Mouse (Mus musculus) myocyte (in vitro differentiated cells): Measurements from ENCODE around the gene Tmem242. TPM values are rescaled to one million over a fixed set of nuclear protein-coding genes. Genes with fewer than 3 reads are reported as not detected.
A peak's percentile ranks its signal among the peaks of the same experiment; 100 is the strongest.
"Not testable (repeated sequence)": the region's sequence is repeated elsewhere in the genome, so short reads cannot be mapped to it uniquely, and the experiment has no call there.

ENCODE experiments used
- H3K27me3 ChIP-seq: one replicate; pipeline ENCODE4 v1.6.1; 2011; ENCODE audit not compliant: control insufficient read depth, insufficient read depth, insufficient read length
- H3K36me3 ChIP-seq: one replicate; pipeline ENCODE4 v1.6.1; 2011; ENCODE audit not compliant: control insufficient read depth, insufficient read depth
- H3K4me2 ChIP-seq: one replicate; pipeline ENCODE4 v1.6.1; 2011; ENCODE audit warnings: low read depth, control low read depth
- H3K4me3 ChIP-seq: one replicate; pipeline ENCODE4 v1.5.1; 2011; ENCODE audit warnings: mild to moderate bottlenecking, control low read depth, moderate library complexity
- H3K79me2 ChIP-seq: one replicate; pipeline ENCODE4 v1.6.1; 2011; ENCODE audit not compliant: control insufficient read depth, insufficient read depth
- H3ac ChIP-seq: one replicate; pipeline ENCODE4 v1.6.1; 2011; ENCODE audit not compliant: control insufficient read depth, insufficient read length
- CEBPB ChIP-seq: IDR thresholded peaks from 2 replicates; pipeline ENCODE4 v1.6.1; 2011; ENCODE audit warnings: mild to moderate bottlenecking, moderate library complexity; ENCODE audit not compliant: poor library complexity, insufficient read depth, severe bottlenecking
- E2F4 ChIP-seq: IDR thresholded peaks from one replicate; pipeline ENCODE4 v1.6.1; 2011; ENCODE audit warnings: mild to moderate bottlenecking, control low read depth, moderate library complexity; ENCODE audit not compliant: insufficient read depth
- MAX ChIP-seq: IDR thresholded peaks from one replicate; pipeline ENCODE4 v1.6.1; 2011; ENCODE audit warnings: low read depth, mild to moderate bottlenecking, control low read depth
- MYOD1 ChIP-seq, 3 experiments: IDR thresholded peaks; one replicate each; pipeline ENCODE4 v1.6.1; 2011; ENCODE audit warnings: control low read depth in 2 of 3, low read depth in 2 of 3, mild to moderate bottlenecking in 2 of 3, moderate library complexity in 1 of 3; ENCODE audit not compliant: insufficient read length in 2 of 3, control insufficient read depth in 1 of 3
- MYOG ChIP-seq, 3 experiments: IDR thresholded peaks; one replicate each; pipeline ENCODE4 v1.6.1; 2011; ENCODE audit warnings: control low read depth in 2 of 3, low read depth in 2 of 3, mild to moderate bottlenecking in 2 of 3; ENCODE audit not compliant: insufficient read length in 2 of 3, control insufficient read depth in 1 of 3, insufficient read depth in 1 of 3
- POLR2A ChIP-seq: IDR thresholded peaks from one replicate; pipeline ENCODE4 v1.6.1; 2011; ENCODE audit warnings: low read depth, mild to moderate bottlenecking, control low read depth, moderate library complexity; ENCODE audit not compliant: insufficient read length
- POLR2AphosphoS2 ChIP-seq: IDR thresholded peaks from one replicate; pipeline ENCODE4 v1.6.1; 2011; ENCODE audit warnings: low read depth, control low read depth; ENCODE audit not compliant: insufficient read length
- REST ChIP-seq: IDR thresholded peaks from one replicate; pipeline ENCODE4 v1.6.1; 2011; ENCODE audit warnings: mild to moderate bottlenecking, control low read depth, moderate library complexity; ENCODE audit not compliant: insufficient read depth, insufficient read length
- SRF ChIP-seq: IDR thresholded peaks from one replicate; pipeline ENCODE4 v1.6.1; 2011; ENCODE audit warnings: low read depth; ENCODE audit not compliant: control insufficient read depth, insufficient read length
- TCF12 ChIP-seq: IDR thresholded peaks from one replicate; pipeline ENCODE4 v1.6.1; 2011; ENCODE audit warnings: mild to moderate bottlenecking, control low read depth; ENCODE audit not compliant: poor library complexity, insufficient read depth, severe bottlenecking
- TCF3 ChIP-seq: IDR thresholded peaks from one replicate; pipeline ENCODE4 v1.6.1; 2011; ENCODE audit warnings: low read depth, control low read depth; ENCODE audit not compliant: insufficient read length
- USF1 ChIP-seq: IDR thresholded peaks from one replicate; pipeline ENCODE4 v1.6.1; 2011; ENCODE audit warnings: low read depth, mild to moderate bottlenecking, control low read depth, moderate library complexity
- polyA plus RNA-seq: library from polyadenylated mRNA; unstranded; fragments of >200 nt; fragmentation: generic; extraction: Trizol; gene quantifications from one replicate; pipeline ENCODE4 v1.2.1, GENCODE M21; 2012; ENCODE audit warnings: missing spikeins

Gene Tmem242
- polyA plus RNA-seq, 1 experiment = 80.9 TPM

- peaks cover 59% of the 10 kb centered on the region for H3K27me3 ChIP-seq
- TF ChIP-seq MYOD1 (IDR thresholded peaks at IDR 0.05; ENCODE audit: control insufficient read depth in 1 of 3, insufficient read length in 2 of 3, low read depth in 2 of 3) (no peak), MAX (no peak), SRF (no peak), POLR2A (no peak), POLR2AphosphoS2 (no peak), TCF3 (no peak), USF1 (no peak), REST (no peak), MYOG (IDR thresholded peaks at IDR 0.05; ENCODE audit: control insufficient read depth in 1 of 3, insufficient read depth in 1 of 3, insufficient read length in 2 of 3, low read depth in 2 of 3) (no peak), CEBPB (no peak), E2F4 (no peak), TCF12 (no peak)
- no peaks in the 10 kb centered on the region for H3K79me2 ChIP-seq
- no peaks in the 10 kb centered on the region for H3K36me3 ChIP-seq
- no peak overlapping the region for H3K4me2 ChIP-seq
- H3ac ChIP-seq = no peak overlapping the region
- H3K4me3 ChIP-seq = no peak overlapping the region
Measured at GRCm38 (mm10) chr17:5453657-5454056, 13.6 kb upstream of the Tmem242 start.

GRCm38 (mm10) chr17:5443751-5444150, 3.7 kb upstream of the Tmem242 start:
- TF ChIP-seq MAX = no peak
- no peak for TF ChIP-seq POLR2A
- TF ChIP-seq TCF12 = no peak
- no peak for TF ChIP-seq TCF3
- no peak for TF ChIP-seq USF1
- no peak for TF ChIP-seq SRF
- no peak for TF ChIP-seq MYOD1 (IDR thresholded peaks at IDR 0.05; ENCODE audit: control insufficient read depth in 1 of 3, insufficient read length in 2 of 3, low read depth in 2 of 3)
- no peak for TF ChIP-seq CEBPB
- TF ChIP-seq POLR2AphosphoS2 = no peak
- TF ChIP-seq E2F4 = no peak
- TF ChIP-seq MYOG (IDR thresholded peaks at IDR 0.05; ENCODE audit: control insufficient read depth in 1 of 3, insufficient read depth in 1 of 3, insufficient read length in 2 of 3, low read depth in 2 of 3) = no peak
- TF ChIP-seq REST = no peak
- peaks cover 9% of the 10 kb centered on the region for H3K79me2 ChIP-seq
- no peak overlapping the region for H3K4me2 ChIP-seq
- H3K4me3 ChIP-seq = no peak overlapping the region
- peaks cover 8% of the 10 kb centered on the region for H3K27me3 ChIP-seq
- no peaks in the 10 kb centered on the region for H3K36me3 ChIP-seq
- H3ac ChIP-seq = no peak overlapping the region

GRCm38 (mm10) chr17:5443260-5443659, 3.2 kb upstream of the Tmem242 start:
- Histone ChIP-seq H3K4me2 (no peak overlapping the region), H3ac (no peak overlapping the region), H3K27me3 (peaks cover 4% of the 10 kb centered on the region), H3K4me3 (no peak overlapping the region), H3K36me3 (no peaks in the 10 kb centered on the region), H3K79me2 (peaks cover 9% of the 10 kb centered on the region)
- no peak for TF ChIP-seq TCF3
- no peak for TF ChIP-seq E2F4
- no peak for TF ChIP-seq MYOG (IDR thresholded peaks at IDR 0.05; ENCODE audit: control insufficient read depth in 1 of 3, insufficient read depth in 1 of 3, insufficient read length in 2 of 3, low read depth in 2 of 3)

- TF ChIP-seq MYOD1 (IDR thresholded peaks at IDR 0.05; ENCODE audit: control insufficient read depth in 1 of 3, insufficient read length in 2 of 3, low read depth in 2 of 3) (peak in 1 of 3 experiments; percentile 35), TCF12 (peak; percentile 62)
- not testable (repeated sequence) for H3K4me3 ChIP-seq
Measured at GRCm38 (mm10) chr17:5442403-5442802, 2.3 kb upstream of the Tmem242 start.

GRCm38 (mm10) chr17:5439831-5440158, 264 bp downstream of the Tmem242 start:
- H3K4me3 ChIP-seq = peak overlapping the region; percentile 87
- H3K4me2 ChIP-seq = peak overlapping the region; percentile 94
- no peak for TF ChIP-seq MYOG (IDR thresholded peaks at IDR 0.05; ENCODE audit: control insufficient read depth in 1 of 3, insufficient read depth in 1 of 3, insufficient read length in 2 of 3, low read depth in 2 of 3)
- TF ChIP-seq CEBPB = no peak
- no peak for TF ChIP-seq E2F4
- H3ac ChIP-seq = peak overlapping the region; percentile 63
- H3K79me2 ChIP-seq = peaks cover 9% of the 10 kb centered on the region
- H3K36me3 ChIP-seq = peaks cover 2% of the 10 kb centered on the region
- no peaks in the 10 kb centered on the region for H3K27me3 ChIP-seq

More at GRCm38 (mm10) chr17:5442403-5442802, 2.3 kb upstream of the Tmem242 start:
- H3K27me3 ChIP-seq, H3K4me2 ChIP-seq, H3K79me2 ChIP-seq, H3K36me3 ChIP-seq, H3ac ChIP-seq: not testable (repeated sequence)

GRCm38 (mm10) chr17:5429772-5430133, 10.3 kb downstream of the Tmem242 start:
- no peaks in the 10 kb centered on the region for H3K27me3 ChIP-seq
- no peaks in the 10 kb centered on the region for H3K79me2 ChIP-seq
- H3K36me3 ChIP-seq = peaks cover 19% of the 10 kb centered on the region
- H3K4me3 ChIP-seq = no peak overlapping the region
- H3ac ChIP-seq = no peak overlapping the region
- H3K4me2 ChIP-seq = no peak overlapping the region
- TF ChIP-seq MYOG (IDR thresholded peaks at IDR 0.05; ENCODE audit: control insufficient read depth in 1 of 3, insufficient read depth in 1 of 3, insufficient read length in 2 of 3, low read depth in 2 of 3) (no peak), MYOD1 (IDR thresholded peaks at IDR 0.05; ENCODE audit: control insufficient read depth in 1 of 3, insufficient read length in 2 of 3, low read depth in 2 of 3) (no peak), POLR2A (no peak), TCF12 (no peak), TCF3 (no peak), REST (no peak), SRF (no peak), USF1 (no peak), CEBPB (no peak), MAX (no peak), POLR2AphosphoS2 (no peak), E2F4 (no peak)
